Mouse (Mus musculus) heart, postnatal 0 days (tissue): Measurements from ENCODE around the gene Smyd1.

Experiments used
- CTCF ChIP-seq: IDR thresholded peaks from 2 replicates; pipeline ENCODE4 v1.5.1; 2016; ENCODE audit warnings: antibody characterized with exemption, control low read depth, low read depth
- EP300 ChIP-seq: IDR thresholded peaks from 2 replicates; pipeline ENCODE4 v1.6.1; 2016; ENCODE audit warnings: antibody characterized with exemption, low read depth

DNA sequence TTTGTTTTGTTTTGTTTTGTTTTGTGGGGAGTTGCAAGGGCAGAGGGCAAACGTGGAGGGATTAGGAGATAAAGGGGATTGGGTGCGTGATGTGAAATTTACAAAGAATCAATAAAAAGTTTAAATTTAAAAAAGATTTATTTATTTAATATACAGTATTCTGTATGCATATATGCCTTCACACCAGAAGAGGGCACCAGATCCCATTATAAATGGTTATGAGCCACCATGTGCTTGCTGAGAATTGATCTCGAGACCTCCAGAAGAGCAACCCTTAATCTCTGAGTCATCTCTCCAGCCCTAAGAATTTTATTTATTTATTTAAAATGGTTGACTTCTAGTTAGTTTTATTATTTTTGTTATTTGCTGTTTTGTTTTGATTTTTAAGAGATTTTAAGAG, 78.8 kb downstream of the Smyd1 start:
- TF ChIP-seq CTCF = no peak
- TF ChIP-seq EP300 = no peak
